Mouse (Mus musculus): ENCODE measurements around the gene Ighmbp2.
"Not testable (repeated sequence)": the region's sequence is repeated elsewhere in the genome, so short reads cannot be mapped to it uniquely, and the experiment has no call there.

Gene Ighmbp2

DNA sequence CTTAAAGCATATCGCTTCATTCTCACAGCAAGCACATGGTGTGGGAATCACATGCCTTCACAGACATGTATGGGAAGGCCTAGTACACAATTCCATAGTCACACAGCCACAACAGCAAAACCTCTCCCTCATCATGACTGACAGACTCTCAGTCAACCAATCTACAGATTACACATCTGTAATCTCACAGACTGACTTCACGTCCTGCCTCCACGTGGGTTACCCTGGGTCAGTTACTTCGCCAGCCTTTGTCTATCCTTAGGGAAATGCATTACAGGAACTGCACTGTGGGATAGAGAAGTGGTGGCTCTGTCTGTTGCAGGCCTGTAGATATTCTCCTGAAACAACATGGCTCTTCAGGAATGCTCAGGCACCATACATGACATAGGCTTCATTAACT is 931 bp downstream of the Ighmbp2 start:
- DNase-seq (ENCODE audit: low spot score), result peak; percentile 12

DNA sequence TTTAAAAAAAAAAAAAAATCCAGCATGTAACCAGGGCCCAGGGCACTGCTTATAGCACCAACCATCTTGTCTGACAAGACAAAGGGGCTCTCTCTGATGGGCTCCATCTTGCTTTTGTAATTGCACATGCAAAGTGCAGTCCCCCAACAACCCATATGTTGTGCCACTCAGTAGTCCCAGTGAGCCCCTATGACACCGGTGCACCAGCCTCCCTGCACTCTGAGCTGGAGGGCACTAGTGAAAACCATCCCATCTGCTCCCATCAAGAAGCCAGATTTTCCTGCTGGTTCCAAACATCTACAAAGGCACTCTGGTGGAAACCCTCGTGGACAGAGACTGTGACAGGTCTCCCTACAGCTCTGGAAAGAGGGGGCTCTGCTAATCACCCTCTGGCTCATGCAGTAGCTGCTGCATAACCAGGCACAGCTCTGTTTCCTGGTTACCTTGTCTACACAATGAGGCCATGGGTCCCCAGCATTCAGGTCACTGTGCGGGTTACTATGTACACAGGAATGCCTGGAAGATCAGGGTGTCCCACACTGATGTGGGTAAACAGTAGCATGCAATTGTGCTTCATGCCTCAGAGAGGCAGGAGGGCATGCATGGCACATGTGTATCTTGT is 7.0 kb downstream of the Ighmbp2 start:
- DNase-seq (ENCODE audit: low spot score), result no peak

DNA sequence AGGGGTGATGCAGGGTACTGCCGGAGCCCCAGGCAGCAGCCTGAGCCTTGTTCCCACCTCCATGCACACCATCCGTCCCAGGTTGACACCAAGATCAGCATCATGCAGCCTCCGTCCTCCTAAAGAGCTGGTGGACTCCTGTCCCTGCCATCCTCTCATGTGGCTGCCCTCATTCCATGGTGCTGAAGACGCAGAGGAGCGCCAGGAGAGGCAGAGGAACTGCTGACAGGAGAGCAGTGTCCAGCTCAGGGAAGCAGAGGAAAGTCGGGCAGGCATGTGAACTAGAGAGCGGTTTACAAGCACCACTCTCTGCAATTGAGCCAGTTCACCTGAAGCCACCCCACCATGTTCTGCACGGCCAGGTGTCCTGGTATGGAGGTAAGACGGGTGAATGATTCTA is 9.5 kb downstream of the Ighmbp2 start:
- no peak for DNase-seq (ENCODE audit: low spot score)

DNA sequence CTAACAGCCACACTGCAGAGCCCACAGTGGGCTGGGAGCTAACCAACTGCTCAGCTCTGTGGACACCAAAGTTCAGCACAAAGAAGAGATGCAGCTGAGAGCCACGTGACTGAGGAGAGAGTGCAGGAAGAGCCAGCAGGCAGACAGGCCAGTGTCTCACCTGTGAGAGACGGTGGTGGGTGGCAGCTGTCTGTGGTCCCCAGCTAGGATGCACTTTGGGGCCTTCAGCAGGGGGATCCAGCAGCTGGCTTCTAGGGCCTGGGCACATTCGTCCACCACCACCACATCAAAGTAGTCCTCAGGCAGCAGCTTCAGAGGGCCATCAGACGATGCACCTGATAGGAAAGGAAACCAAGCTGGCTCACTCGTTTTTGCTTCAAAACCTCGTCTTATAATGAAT is 11.5 kb downstream of the Ighmbp2 start:
- no peak for DNase-seq (ENCODE audit: low spot score)

DNA sequence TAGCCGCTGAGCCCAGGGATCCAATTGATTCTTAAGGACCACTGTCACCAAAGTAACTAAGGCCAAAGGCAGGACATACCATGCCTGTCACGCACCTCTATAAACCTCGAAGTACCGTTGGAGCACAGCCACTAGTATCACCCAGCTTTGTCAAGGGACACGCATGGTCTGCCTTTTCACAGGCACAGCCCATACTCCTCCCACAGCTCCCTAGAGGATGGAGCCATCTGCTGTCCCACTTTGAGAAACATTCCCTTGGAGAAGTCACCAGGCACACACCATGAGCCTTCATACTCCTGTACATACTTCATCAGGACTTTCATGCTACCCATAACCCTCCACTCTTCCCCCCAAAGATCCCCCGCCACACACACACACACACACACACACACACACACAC is 13.0 kb downstream of the Ighmbp2 start:
- no peak for DNase-seq (ENCODE audit: low spot score)

DNA sequence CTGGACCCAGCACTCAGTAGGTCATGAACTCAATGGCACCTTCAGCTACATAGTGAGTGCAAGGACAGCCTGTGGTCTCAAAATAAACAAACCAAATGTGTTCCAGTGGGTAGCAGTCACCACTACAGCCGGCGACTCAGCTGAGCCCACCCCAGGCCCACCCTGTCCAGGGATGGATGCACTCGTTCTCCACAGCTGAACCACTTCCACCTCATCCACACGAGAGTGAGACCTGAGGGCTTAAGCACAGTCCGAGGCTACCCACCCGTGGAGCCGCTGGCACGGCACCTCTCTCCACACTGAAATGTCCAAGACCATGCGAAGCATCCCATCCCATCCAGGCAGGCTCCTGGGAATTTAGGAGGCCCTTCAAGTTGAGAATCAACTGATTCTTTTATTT is 13.5 kb downstream of the Ighmbp2 start:
- DNase-seq (ENCODE audit: low spot score), result no peak

DNA sequence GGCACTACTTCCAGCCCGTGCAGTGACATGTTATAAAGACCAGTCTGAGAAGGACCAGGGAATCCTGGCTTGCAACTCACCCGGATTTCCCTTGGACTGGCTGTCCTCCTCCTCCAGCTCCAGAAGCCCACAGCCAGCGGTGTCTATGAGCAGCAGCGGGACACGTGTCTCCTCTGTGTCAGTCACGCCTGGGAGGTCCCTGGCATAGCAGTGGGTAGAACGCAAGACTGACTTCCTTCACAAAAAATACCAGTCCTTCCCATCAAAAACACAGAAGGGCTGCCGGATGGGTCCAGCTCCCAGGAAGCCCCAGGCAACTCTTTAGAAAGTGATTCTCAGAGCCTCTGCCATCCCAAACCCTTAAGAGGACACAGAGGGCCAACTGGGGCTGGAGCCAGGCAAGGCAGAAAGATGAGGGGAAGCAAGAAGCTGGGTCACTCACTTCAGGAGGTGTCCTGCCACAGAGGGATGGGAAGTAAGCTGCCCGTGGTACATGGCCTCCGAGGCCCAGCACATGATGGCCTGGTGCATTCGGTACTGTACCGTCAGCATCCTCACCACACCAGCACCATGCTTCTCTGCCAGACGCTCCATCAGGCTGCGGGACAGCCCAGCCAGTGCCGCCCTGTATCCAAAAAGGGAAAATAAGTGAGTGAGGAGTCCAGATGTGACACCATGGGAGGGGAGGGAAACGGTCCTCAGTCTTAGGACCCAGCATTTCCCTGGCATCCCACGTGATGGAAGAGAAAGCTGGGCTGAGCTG is 14.4 kb downstream of the Ighmbp2 start:
- DNase-seq (ENCODE audit: low spot score), result no peak

DNA sequence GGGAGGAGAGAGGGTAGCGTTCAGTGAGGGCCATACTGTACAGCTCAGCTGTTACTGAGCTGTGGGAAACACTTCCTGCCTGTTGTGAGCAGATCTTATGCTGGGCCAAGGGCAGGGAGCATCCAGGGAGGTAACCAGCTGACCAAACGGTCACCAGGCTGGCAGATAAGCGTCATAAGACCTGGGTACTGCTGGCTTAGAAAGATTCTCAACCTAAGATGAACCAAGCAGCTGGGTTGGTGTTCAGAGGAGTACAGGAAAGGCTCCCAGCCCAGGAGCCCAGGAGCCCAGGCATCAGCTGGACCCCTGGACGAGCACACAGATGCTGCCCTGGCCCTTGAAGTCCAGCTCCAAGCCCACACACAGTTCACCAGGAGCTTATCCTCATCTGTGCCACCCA is 15.5 kb downstream of the Ighmbp2 start:
- DNase-seq (ENCODE audit: low spot score), result no peak

DNA sequence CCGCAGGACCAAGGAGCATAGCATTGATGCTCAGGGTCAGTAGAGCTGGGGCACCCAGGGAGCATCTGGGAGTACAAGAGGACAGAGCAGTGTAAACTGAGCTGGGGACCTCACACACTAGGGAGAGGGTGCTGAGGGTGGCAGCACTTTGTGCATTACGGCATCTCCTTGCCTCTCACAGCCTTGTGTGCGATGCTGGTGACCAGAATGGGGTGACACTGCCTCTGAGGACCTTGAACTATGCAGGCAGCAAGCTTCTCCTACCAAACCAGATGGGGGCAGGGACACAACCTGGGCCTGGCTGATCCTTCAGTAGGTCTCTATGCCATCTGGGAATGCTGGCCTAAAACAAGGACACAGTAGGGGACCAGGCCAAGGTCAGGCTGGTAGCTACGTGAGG is 16.1 kb downstream of the Ighmbp2 start:
- DNase-seq (ENCODE audit: low spot score), result no peak

DNA sequence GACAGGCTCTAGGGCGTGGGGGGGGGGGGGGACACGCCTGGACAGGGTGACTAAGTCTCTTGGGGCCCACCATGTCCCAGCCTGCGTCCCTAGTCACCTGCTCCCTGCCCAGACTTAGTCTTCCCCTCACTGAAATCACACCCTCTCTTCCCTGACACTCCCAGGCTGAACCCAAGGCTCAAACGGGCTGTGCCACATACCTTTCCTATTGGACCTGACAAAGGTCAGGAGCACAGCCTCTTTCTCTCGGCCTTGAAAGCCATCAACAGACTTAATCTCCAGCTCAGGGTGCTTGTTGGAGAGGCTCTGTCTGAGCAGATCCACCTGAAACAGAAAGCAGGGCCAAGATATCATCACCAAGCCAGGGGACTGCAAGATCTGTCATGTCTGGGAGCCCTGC is 16.7 kb downstream of the Ighmbp2 start:
- DNase-seq (ENCODE audit: low spot score), result no peak

DNA sequence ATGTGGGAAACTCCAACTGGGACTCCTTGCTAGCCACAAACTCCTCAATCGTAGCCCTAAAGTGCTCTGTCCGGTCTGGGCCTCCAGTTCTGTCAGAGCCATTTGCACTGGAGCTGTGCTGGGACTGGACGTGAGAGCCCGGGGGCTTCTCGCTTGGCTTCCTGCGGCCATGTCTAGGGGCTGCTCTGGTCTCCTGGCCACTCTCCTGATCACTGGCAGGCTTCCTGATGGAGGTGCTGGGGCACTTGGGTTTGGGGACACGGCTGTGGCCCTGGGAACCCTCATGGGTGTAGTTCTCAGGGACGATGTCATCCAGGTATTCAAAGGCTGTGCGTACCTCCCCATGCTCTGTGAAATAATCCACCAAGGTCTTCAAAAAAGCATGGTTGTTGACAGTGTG is 17.6 kb downstream of the Ighmbp2 start:
- no peak for DNase-seq (ENCODE audit: low spot score)

DNA sequence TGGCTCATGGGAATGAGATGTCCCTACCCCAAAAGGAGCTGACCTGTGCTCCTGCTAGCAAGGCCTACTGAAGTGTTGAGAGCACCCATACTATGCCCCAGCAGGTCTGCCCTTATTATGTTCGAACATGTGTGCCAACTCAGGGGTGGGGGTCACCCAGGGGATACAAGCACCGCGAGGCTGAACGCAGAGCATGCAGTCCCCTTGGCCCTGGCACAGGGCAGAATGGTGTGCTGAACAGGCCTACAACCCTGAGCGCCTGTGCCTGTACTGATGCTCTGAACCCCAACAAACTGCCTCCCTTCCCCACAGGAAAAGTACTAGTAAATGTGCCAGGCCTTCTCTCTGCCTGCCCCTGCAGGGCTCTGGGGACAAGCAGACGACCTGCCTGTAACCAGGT is 18.5 kb downstream of the Ighmbp2 start:
- DNase-seq (ENCODE audit: low spot score), result no peak

DNA sequence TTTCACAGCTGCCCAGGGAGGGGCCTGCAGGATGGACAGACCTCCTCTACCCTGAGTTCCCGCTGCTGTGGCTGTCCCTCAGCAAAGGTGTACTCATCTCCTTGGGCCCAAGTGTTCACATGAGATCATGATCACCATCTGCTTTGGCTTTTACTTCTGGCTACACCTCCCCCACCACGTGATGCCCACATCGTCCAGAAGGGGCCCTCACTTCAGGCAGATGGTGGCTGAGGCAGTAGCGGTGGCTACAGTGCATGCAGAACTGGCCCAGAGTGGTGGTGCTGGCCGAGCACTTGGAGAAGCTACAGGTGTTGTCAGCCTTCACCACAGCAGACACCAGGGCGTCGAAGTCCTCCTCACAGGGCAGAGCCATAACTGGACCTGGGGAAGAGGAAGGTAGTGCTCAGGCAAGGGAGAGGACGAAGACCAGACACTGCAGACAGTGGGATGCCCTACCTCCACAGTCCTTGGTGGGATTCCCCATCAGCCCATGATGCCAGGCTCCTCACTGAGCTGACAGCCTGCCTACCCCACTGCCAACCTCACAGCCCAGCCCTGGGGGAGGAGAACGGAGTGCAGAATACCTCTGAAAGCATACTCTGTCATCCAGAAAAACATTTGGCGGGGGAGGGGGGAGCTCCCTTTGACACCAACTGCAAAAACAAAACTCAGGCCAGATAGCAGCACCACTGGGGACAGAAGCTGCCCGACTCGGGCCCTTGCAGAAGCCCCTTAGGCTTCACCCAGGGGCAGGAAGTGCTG is 20.9 kb downstream of the Ighmbp2 start:
- no peak for DNase-seq (ENCODE audit: low spot score)

DNA sequence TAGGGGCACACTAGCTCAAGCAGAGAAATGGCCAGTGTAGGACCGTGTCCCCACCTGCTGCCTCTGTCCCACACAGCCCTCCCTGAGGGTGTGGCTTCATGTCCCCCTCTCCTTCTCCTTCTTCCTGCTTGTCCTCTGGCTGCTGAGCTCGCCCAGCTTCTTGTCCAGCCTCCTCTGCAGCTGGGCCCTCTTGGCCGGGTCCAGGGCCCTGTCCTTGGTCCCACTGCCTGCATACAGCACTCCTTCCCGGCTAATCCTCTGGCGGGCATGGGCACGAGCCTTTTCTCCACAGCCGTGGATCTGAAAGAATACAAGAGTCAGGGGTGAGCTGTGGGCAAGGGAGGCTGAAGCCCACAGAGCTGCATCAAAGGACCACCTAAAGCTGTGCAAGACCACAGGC is 21.5 kb downstream of the Ighmbp2 start:
- DNase-seq (ENCODE audit: low spot score), result no peak

DNA sequence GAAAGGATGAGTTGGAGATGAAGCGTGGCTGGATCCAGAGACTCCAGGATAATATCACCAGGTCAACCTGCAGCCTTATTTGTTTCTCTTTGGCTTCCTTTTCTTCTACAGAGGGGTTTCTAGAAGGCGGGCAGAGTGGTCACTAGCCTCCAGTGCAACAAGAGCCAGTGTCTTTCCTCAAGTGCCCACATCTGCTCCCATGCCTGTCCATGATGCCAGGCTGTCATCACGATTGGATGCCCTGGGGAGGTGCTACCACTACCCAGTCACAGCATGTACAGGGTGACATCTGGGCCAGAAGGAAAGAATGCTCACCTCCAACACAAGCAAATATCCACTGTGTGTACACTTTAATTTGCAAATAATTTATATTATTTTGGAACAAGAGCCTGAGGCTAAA is 22.2 kb downstream of the Ighmbp2 start:
- DNase-seq (ENCODE audit: low spot score), result no peak

DNA sequence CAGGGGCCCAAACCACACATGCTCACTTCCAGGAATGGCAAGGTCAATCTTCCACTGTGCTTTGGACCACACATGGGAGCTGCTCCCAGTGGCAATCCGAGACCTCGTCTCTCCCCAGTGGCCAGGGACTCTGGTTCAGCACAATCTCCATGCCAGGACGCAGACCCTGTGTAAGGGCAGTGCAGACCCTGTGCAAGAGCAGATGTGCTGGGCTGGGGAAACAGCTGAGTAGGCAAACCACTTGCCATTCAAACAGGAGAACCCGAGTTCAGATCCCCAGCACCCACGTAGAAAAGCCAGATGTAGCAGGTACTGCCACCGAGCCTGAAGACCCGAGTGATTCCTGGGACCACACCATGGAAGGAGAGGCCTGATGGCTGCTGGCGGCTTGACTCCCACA is 22.8 kb downstream of the Ighmbp2 start:
- no peak for DNase-seq (ENCODE audit: low spot score)

DNA sequence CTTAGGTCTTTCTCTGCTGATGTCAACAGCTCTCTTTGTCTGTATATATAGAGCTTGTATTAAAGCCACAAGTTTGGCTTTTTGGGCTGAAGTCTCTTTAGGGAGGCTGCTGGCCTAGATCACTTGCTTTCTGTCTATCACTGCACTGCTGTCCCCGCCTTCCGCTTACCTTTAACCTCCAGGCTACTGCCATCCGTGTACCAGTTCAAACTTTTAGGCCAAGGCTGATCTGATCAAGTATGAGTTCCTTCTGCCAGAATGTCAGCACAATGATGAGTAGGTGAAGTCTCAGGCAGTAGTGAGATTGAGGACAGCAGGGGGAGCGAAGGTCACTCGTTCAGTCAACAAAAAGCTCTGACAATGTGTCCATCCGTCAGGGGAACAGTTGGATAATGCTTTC is 57.6 kb downstream of the Ighmbp2 start:
- DNase-seq (ENCODE audit: low spot score), result not testable (repeated sequence)

DNA sequence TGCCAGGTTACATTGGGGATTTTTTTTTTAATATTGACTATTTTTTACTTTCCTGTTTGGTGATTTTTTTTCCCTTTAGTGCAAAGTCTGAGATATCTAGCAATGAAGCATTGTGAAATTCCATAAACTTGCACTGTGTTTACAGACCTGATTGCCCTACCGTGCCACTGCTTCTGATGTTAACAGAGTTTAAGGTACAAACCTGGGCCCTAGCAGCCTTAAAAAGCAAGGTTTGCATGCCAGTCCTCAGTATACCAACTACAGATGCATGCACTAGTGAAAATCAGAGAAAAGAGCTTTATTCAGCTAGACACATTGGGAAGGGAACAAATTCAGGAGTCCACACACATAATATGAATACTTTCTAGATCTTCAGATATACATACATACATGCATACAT is 67.9 kb downstream of the Ighmbp2 start:
- not testable (repeated sequence) for DNase-seq (ENCODE audit: low spot score)

Data from MN1 (cell line).